In genomic region chr14:50997999-50998666, GRCm38 (mm10) we compare ENCODE assay signal across 13 mouse cellular contexts. TPM values are rescaled to one million over a fixed set of nuclear protein-coding genes. Genes with fewer than 3 reads are reported as not detected.
DNase-seq lines count a peak whose midpoint lies in the region; ATAC-seq lines count a peak whose summit lies in the region.
"Had no signal": no experiment of that assay in that cellular context is flagged by ENCODE, and none has a peak within 500 bp of the region (broad histone marks: within the 10 kb centered on the region; RNA-seq: fewer than 3 reads in every experiment).

No protein-coding gene starts in this region.

- 68% methylated on average over 2 of the region's 2 CpGs for WGBS in embryonic facial prominence, embryonic 14.5 days
- 91% methylated on average over 2 of the region's 2 CpGs for WGBS in embryonic facial prominence, embryonic 10.5 days
- WGBS in limb, embryonic 11.5 days: 86% methylated on average over 2 of the region's 2 CpGs
- 95% methylated on average over 2 of the region's 2 CpGs for WGBS in limb, embryonic 10.5 days
- WGBS in hindbrain, embryonic 16.5 days: 84% methylated on average over 2 of the region's 2 CpGs
- 83% methylated on average over 2 of the region's 2 CpGs for WGBS in midbrain, embryonic 15.5 days

- no peak overlapping the region for H3K27ac ChIP-seq in embryonic facial prominence, embryonic 14.5 days (replicated peaks; ENCODE audit: low read depth, low read length)
- H3K27ac ChIP-seq in embryonic facial prominence, embryonic 10.5 days (replicated peaks): no peak overlapping the region
- H3K27ac ChIP-seq in limb, embryonic 11.5 days (replicated peaks; ENCODE audit: low read depth, low read length): no peak overlapping the region
- no peak overlapping the region for H3K27ac ChIP-seq in limb, embryonic 10.5 days
- no peak overlapping the region for H3K27ac ChIP-seq in hindbrain, embryonic 16.5 days (ENCODE audit: low read depth, low read length)
- no peak overlapping the region for H3K27ac ChIP-seq in midbrain, embryonic 15.5 days
- H3K27ac ChIP-seq: forebrain, embryonic 10.5 days had no signal

- no peaks in the 10 kb centered on the region for H3K9me3 ChIP-seq in embryonic facial prominence, embryonic 14.5 days (ENCODE audit: control insufficient read depth, low read length)
- no peaks in the 10 kb centered on the region for H3K9me3 ChIP-seq in embryonic facial prominence, embryonic 10.5 days
- H3K9me3 ChIP-seq in limb, embryonic 11.5 days (ENCODE audit: control insufficient read depth, low read length): no peaks in the 10 kb centered on the region
- H3K9me3 ChIP-seq in limb, embryonic 10.5 days (replicated peaks): no peaks in the 10 kb centered on the region
- no peaks in the 10 kb centered on the region for H3K9me3 ChIP-seq in hindbrain, embryonic 16.5 days (ENCODE audit: control insufficient read depth, low read length)
- no peaks in the 10 kb centered on the region for H3K9me3 ChIP-seq in midbrain, embryonic 15.5 days
- H3K9me3 ChIP-seq: forebrain, embryonic 10.5 days had no signal

- no peak overlapping the region for H3K9ac ChIP-seq in embryonic facial prominence, embryonic 14.5 days (ENCODE audit: low read depth, low read length)
- no peak overlapping the region for H3K9ac ChIP-seq in limb, embryonic 11.5 days (ENCODE audit: low read length)
- H3K9ac ChIP-seq in hindbrain, embryonic 16.5 days (ENCODE audit: low read depth, low read length): no peak overlapping the region
- H3K9ac ChIP-seq in midbrain, embryonic 15.5 days: no peak overlapping the region

- H3K4me1 ChIP-seq in embryonic facial prominence, embryonic 14.5 days (ENCODE audit: control insufficient read depth, insufficient read depth, low read length): no peaks in the 10 kb centered on the region
- no peaks in the 10 kb centered on the region; the same call in 1 of the 2 replicates for H3K4me1 ChIP-seq in embryonic facial prominence, embryonic 10.5 days
- H3K4me1 ChIP-seq in limb, embryonic 11.5 days (ENCODE audit: control insufficient read depth, insufficient read depth, low read length): no peaks in the 10 kb centered on the region
- no peaks in the 10 kb centered on the region for H3K4me1 ChIP-seq in limb, embryonic 10.5 days
- H3K4me1 ChIP-seq in hindbrain, embryonic 16.5 days (ENCODE audit: control insufficient read depth, insufficient read depth, low read depth, low read length): no peaks in the 10 kb centered on the region
- no peaks in the 10 kb centered on the region for H3K4me1 ChIP-seq in midbrain, embryonic 15.5 days

- H3K27me3 ChIP-seq in embryonic facial prominence, embryonic 14.5 days (replicated peaks; ENCODE audit: control insufficient read depth, insufficient read depth, low read length): no peaks in the 10 kb centered on the region
- H3K27me3 ChIP-seq in embryonic facial prominence, embryonic 10.5 days (replicated peaks; ENCODE audit: low read depth, poor library complexity, severe bottlenecking): no peaks in the 10 kb centered on the region
- H3K27me3 ChIP-seq in limb, embryonic 11.5 days (ENCODE audit: control insufficient read depth, insufficient read depth, low read length): no peaks in the 10 kb centered on the region
- H3K27me3 ChIP-seq in limb, embryonic 10.5 days (ENCODE audit: low read depth, poor library complexity, severe bottlenecking): no peaks in the 10 kb centered on the region
- H3K27me3 ChIP-seq in hindbrain, embryonic 16.5 days (replicated peaks; ENCODE audit: control insufficient read depth, insufficient read depth, low read length): no peaks in the 10 kb centered on the region
- H3K27me3 ChIP-seq in midbrain, embryonic 15.5 days (replicated peaks): no peaks in the 10 kb centered on the region

- no peak for ATAC-seq in embryonic facial prominence, embryonic 14.5 days (ENCODE audit: low read depth)
- ATAC-seq in limb, embryonic 11.5 days (ENCODE audit: insufficient number of reproducible peaks, low FRiP score, low TSS enrichment, low read depth): no peak
- ATAC-seq in hematopoietic stem cell, adult 5-6 weeks (replicated peaks in 1 of 2; ENCODE audit: insufficient read depth in 1 of 2, low FRiP score in 2 of 2, low TSS enrichment in 1 of 2, low read depth in 1 of 2, poor library complexity in 2 of 2, severe bottlenecking in 2 of 2): peak; percentile 57 to 76
- peak; percentile 47; the same call in 1 of the 2 replicates for ATAC-seq in megakaryocyte-erythroid progenitor cell, adult 5-6 weeks (replicated peaks; ENCODE audit: low FRiP score, low TSS enrichment, poor library complexity, severe bottlenecking)
- no peak for ATAC-seq in hindbrain, embryonic 16.5 days
- ATAC-seq in midbrain, embryonic 15.5 days (replicated peaks): no peak

- peak; percentile 14 for DNase-seq in embryonic facial prominence, embryonic 14.5 days (ENCODE audit: low spot score)
- no peak for DNase-seq in embryonic facial prominence, embryonic 10.5 days (ENCODE audit: low spot score)
- peak; percentile 6 for DNase-seq in limb, embryonic 11.5 days (ENCODE audit: low spot score)
- DNase-seq in limb, embryonic 10.5 days (ENCODE audit: low spot score): no peak

- no peak overlapping the region for H3K4me2 ChIP-seq in embryonic facial prominence, embryonic 14.5 days (ENCODE audit: low read depth, low read length)
- no peak overlapping the region for H3K4me2 ChIP-seq in limb, embryonic 11.5 days (ENCODE audit: low read depth, severe bottlenecking)
- H3K4me2 ChIP-seq in hindbrain, embryonic 16.5 days (ENCODE audit: low read length): no peak overlapping the region
- H3K4me2 ChIP-seq in midbrain, embryonic 15.5 days: no peak overlapping the region

- H3K36me3 ChIP-seq in embryonic facial prominence, embryonic 14.5 days (ENCODE audit: control insufficient read depth, insufficient read depth, low read length): no peaks in the 10 kb centered on the region
- no peaks in the 10 kb centered on the region for H3K36me3 ChIP-seq in embryonic facial prominence, embryonic 10.5 days (replicated peaks)
- H3K36me3 ChIP-seq in limb, embryonic 11.5 days (ENCODE audit: control insufficient read depth, insufficient read depth, low read length): no peaks in the 10 kb centered on the region
- no peaks in the 10 kb centered on the region for H3K36me3 ChIP-seq in limb, embryonic 10.5 days
- H3K36me3 ChIP-seq in hindbrain, embryonic 16.5 days (ENCODE audit: control insufficient read depth, insufficient read depth, low read length): no peaks in the 10 kb centered on the region
- no peaks in the 10 kb centered on the region for H3K36me3 ChIP-seq in midbrain, embryonic 15.5 days (replicated peaks)
- H3K36me3 ChIP-seq: forebrain, embryonic 10.5 days had no signal

- no peak overlapping the region for H3K4me3 ChIP-seq in embryonic facial prominence, embryonic 14.5 days (ENCODE audit: low read depth, low read length)
- H3K4me3 ChIP-seq in embryonic facial prominence, embryonic 10.5 days: no peak overlapping the region
- H3K4me3 ChIP-seq in limb, embryonic 11.5 days (ENCODE audit: low read depth, low read length): no peak overlapping the region
- H3K4me3 ChIP-seq in limb, embryonic 10.5 days: no peak overlapping the region
- no peak overlapping the region for H3K4me3 ChIP-seq in hindbrain, embryonic 16.5 days (ENCODE audit: low read length)
- no peak overlapping the region for H3K4me3 ChIP-seq in midbrain, embryonic 15.5 days
- H3K4me3 ChIP-seq: forebrain, embryonic 10.5 days had no signal

RNA-seq across cellular contexts. Expression of gene Rnase10, which starts 9.4 kb away (rescaled TPM):
- polyA plus RNA-seq in embryonic facial prominence, embryonic 14.5 days (2014; fragmentation: Nextera tagmentation; extraction: Ambion mirVana): 0.29 and 0.48 TPM in 2 replicates
- not detected in 2 replicates for polyA plus RNA-seq in embryonic facial prominence, embryonic 10.5 days (2016; fragmentation: Nextera tagmentation; extraction: Ambion mirVana)
- not detected in 2 replicates for polyA plus RNA-seq in limb, embryonic 11.5 days (2014; fragmentation: Nextera tagmentation; extraction: Ambion mirVana)
- not detected in 2 replicates for polyA plus RNA-seq in limb, embryonic 10.5 days (2016; fragmentation: Nextera tagmentation; extraction: Ambion mirVana)
- total RNA-seq in hematopoietic stem cell, adult 5-6 weeks (2017): not detected in 2 replicates
- total RNA-seq in megakaryocyte-erythroid progenitor cell, adult 5-6 weeks (2014; fragmentation: Nextera tagmentation): not detected in 2 replicates
- total RNA-seq in megakaryocyte-erythroid progenitor cell, adult 5-6 weeks (2017): not detected in 2 replicates
- polyA plus RNA-seq in hindbrain, embryonic 16.5 days (2015; fragmentation: Nextera tagmentation; extraction: Ambion mirVana): 0.10 TPM in 2 replicates
- 0.11 TPM in 1 of 2 replicates, not detected in the other for polyA plus RNA-seq in midbrain, embryonic 15.5 days (2015; fragmentation: Nextera tagmentation; extraction: Ambion mirVana)
- total RNA-seq: gastrocnemius, postnatal 4 days had no signal
- polyA plus RNA-seq: forebrain, embryonic 10.5 days had no signal

RNA-seq across cellular contexts. Expression of gene Pnp2, which starts 42.3 kb away (rescaled TPM):
- polyA plus RNA-seq in embryonic facial prominence, embryonic 14.5 days (2014; fragmentation: Nextera tagmentation; extraction: Ambion mirVana): 0.45 and 0.73 TPM in 2 replicates
- polyA plus RNA-seq in embryonic facial prominence, embryonic 10.5 days (2016; fragmentation: Nextera tagmentation; extraction: Ambion mirVana): 0.39 and 0.84 TPM in 2 replicates
- polyA plus RNA-seq in limb, embryonic 11.5 days (2014; fragmentation: Nextera tagmentation; extraction: Ambion mirVana): 0.34 and 0.84 TPM in 2 replicates
- polyA plus RNA-seq in limb, embryonic 10.5 days (2016; fragmentation: Nextera tagmentation; extraction: Ambion mirVana): 0.48 and 0.65 TPM in 2 replicates
- 3.5 and 4.7 TPM in 2 replicates for total RNA-seq in hematopoietic stem cell, adult 5-6 weeks (2017)
- 28.8 and 44.9 TPM in 2 replicates for total RNA-seq in megakaryocyte-erythroid progenitor cell, adult 5-6 weeks (2014; fragmentation: Nextera tagmentation)
- total RNA-seq in megakaryocyte-erythroid progenitor cell, adult 5-6 weeks (2017): 9.8 and 12.2 TPM in 2 replicates
- polyA plus RNA-seq in hindbrain, embryonic 16.5 days (2015; fragmentation: Nextera tagmentation; extraction: Ambion mirVana): 0.56 and 0.98 TPM in 2 replicates
- 0.45 and 0.57 TPM in 2 replicates for polyA plus RNA-seq in midbrain, embryonic 15.5 days (2015; fragmentation: Nextera tagmentation; extraction: Ambion mirVana)

RNA-seq across cellular contexts. Expression of gene Rnase9, which starts 43.5 kb away (rescaled TPM):
- polyA plus RNA-seq in embryonic facial prominence, embryonic 14.5 days (2014; fragmentation: Nextera tagmentation; extraction: Ambion mirVana): not detected in 2 replicates
- not detected in 2 replicates for polyA plus RNA-seq in embryonic facial prominence, embryonic 10.5 days (2016; fragmentation: Nextera tagmentation; extraction: Ambion mirVana)
- polyA plus RNA-seq in limb, embryonic 11.5 days (2014; fragmentation: Nextera tagmentation; extraction: Ambion mirVana): not detected in 2 replicates
- polyA plus RNA-seq in limb, embryonic 10.5 days (2016; fragmentation: Nextera tagmentation; extraction: Ambion mirVana): not detected in 2 replicates
- total RNA-seq in hematopoietic stem cell, adult 5-6 weeks (2017): not detected in 2 replicates
- not detected in 2 replicates for total RNA-seq in megakaryocyte-erythroid progenitor cell, adult 5-6 weeks (2014; fragmentation: Nextera tagmentation)
- total RNA-seq in megakaryocyte-erythroid progenitor cell, adult 5-6 weeks (2017): not detected in 2 replicates
- polyA plus RNA-seq in hindbrain, embryonic 16.5 days (2015; fragmentation: Nextera tagmentation; extraction: Ambion mirVana): not detected in 2 replicates
- not detected in 2 replicates for polyA plus RNA-seq in midbrain, embryonic 15.5 days (2015; fragmentation: Nextera tagmentation; extraction: Ambion mirVana)
- total RNA-seq: gastrocnemius, postnatal 4 days had no signal
- polyA plus RNA-seq: forebrain, embryonic 10.5 days; large intestine, adult 2 months; limb, embryonic 14.5 days had no signal

RNA-seq across cellular contexts. Expression of gene Rnase11, which starts 51.8 kb away (rescaled TPM):
- polyA plus RNA-seq in embryonic facial prominence, embryonic 14.5 days (2014; fragmentation: Nextera tagmentation; extraction: Ambion mirVana): not detected in 2 replicates
- polyA plus RNA-seq in embryonic facial prominence, embryonic 10.5 days (2016; fragmentation: Nextera tagmentation; extraction: Ambion mirVana): not detected in 2 replicates
- polyA plus RNA-seq in limb, embryonic 11.5 days (2014; fragmentation: Nextera tagmentation; extraction: Ambion mirVana): not detected in 2 replicates
- polyA plus RNA-seq in limb, embryonic 10.5 days (2016; fragmentation: Nextera tagmentation; extraction: Ambion mirVana): not detected in 2 replicates
- total RNA-seq in hematopoietic stem cell, adult 5-6 weeks (2017): not detected in 2 replicates
- not detected in 2 replicates for total RNA-seq in megakaryocyte-erythroid progenitor cell, adult 5-6 weeks (2014; fragmentation: Nextera tagmentation)
- total RNA-seq in megakaryocyte-erythroid progenitor cell, adult 5-6 weeks (2017): not detected in 2 replicates
- not detected in 2 replicates for polyA plus RNA-seq in hindbrain, embryonic 16.5 days (2015; fragmentation: Nextera tagmentation; extraction: Ambion mirVana)
- not detected in 2 replicates for polyA plus RNA-seq in midbrain, embryonic 15.5 days (2015; fragmentation: Nextera tagmentation; extraction: Ambion mirVana)
- total RNA-seq: gastrocnemius, postnatal 4 days had no signal
- polyA plus RNA-seq: cortical plate, adult 2 months; forebrain, embryonic 10.5 days; large intestine, adult 2 months; limb, embryonic 14.5 days had no signal

RNA-seq across cellular contexts. Expression of gene Gm49342, which starts 53.8 kb away (rescaled TPM):
- polyA plus RNA-seq in embryonic facial prominence, embryonic 14.5 days (2014; fragmentation: Nextera tagmentation; extraction: Ambion mirVana): not detected in 2 replicates
- not detected in 2 replicates for polyA plus RNA-seq in embryonic facial prominence, embryonic 10.5 days (2016; fragmentation: Nextera tagmentation; extraction: Ambion mirVana)
- not detected in 2 replicates for polyA plus RNA-seq in limb, embryonic 11.5 days (2014; fragmentation: Nextera tagmentation; extraction: Ambion mirVana)
- polyA plus RNA-seq in limb, embryonic 10.5 days (2016; fragmentation: Nextera tagmentation; extraction: Ambion mirVana): not detected in 2 replicates
- 45.7 and 69.8 TPM in 2 replicates for total RNA-seq in hematopoietic stem cell, adult 5-6 weeks (2017)
- not detected in 2 replicates for total RNA-seq in megakaryocyte-erythroid progenitor cell, adult 5-6 weeks (2014; fragmentation: Nextera tagmentation)
- 194 and 233 TPM in 2 replicates for total RNA-seq in megakaryocyte-erythroid progenitor cell, adult 5-6 weeks (2017)
- polyA plus RNA-seq in hindbrain, embryonic 16.5 days (2015; fragmentation: Nextera tagmentation; extraction: Ambion mirVana): not detected in 2 replicates
- polyA plus RNA-seq in midbrain, embryonic 15.5 days (2015; fragmentation: Nextera tagmentation; extraction: Ambion mirVana): not detected in 2 replicates
- polyA plus RNA-seq: forebrain, embryonic 10.5 days had no signal

Comparison
In these comparisons a context has a peak if more than half of its experiments do, and no peak if none do; other contexts are left out.
1. DNase-seq: peak in embryonic facial prominence, embryonic 14.5 days (single experiment) and limb, embryonic 11.5 days (single experiment); none in embryonic facial prominence, embryonic 10.5 days (single experiment) and limb, embryonic 10.5 days (single experiment).
2. ATAC-seq: peak in hematopoietic stem cell, adult 5-6 weeks (2 of 2) and megakaryocyte-erythroid progenitor cell, adult 5-6 weeks (single experiment); none in embryonic facial prominence, embryonic 14.5 days (single experiment), limb, embryonic 11.5 days (single experiment), hindbrain, embryonic 16.5 days (single experiment) and midbrain, embryonic 15.5 days (single experiment).